Mouse (Mus musculus) kidney, adult 2 months (tissue): ENCODE data around the gene Arf1. TPM values are rescaled to one million over a fixed set of nuclear protein-coding genes. Genes with fewer than 3 reads are reported as not detected.
A peak's percentile ranks its signal among the peaks of the same experiment; 100 is the strongest.

Experiments used
- DNase-seq: peaks from one replicate; pipeline ENCODE4 v3.0.0; 2021
- H3K27ac ChIP-seq: fragments of 200-500 bp; 2 replicates; pipeline ENCODE4 v1.5.1; 2012; ENCODE audit warnings: low read depth, low read length, control low read depth, inconsistent platforms; ENCODE audit not compliant: insufficient read depth
- H3K27me3 ChIP-seq: fragments of 200-500 bp; replicated peaks from 2 replicates; pipeline ENCODE4 v1.6.1; 2012; ENCODE audit warnings: mild to moderate bottlenecking, moderate library complexity, low read length, inconsistent platforms; ENCODE audit not compliant: control insufficient read depth, insufficient read depth
- H3K36me3 ChIP-seq: fragments of 200-500 bp; 2 replicates; pipeline ENCODE4 v1.6.1; 2012; ENCODE audit warnings: mild to moderate bottlenecking, moderate library complexity, low read length, inconsistent platforms; ENCODE audit not compliant: control insufficient read depth, insufficient read depth
- H3K4me1 ChIP-seq: fragments of 200-500 bp; 2 replicates; pipeline ENCODE4 v1.6.1; 2011; ENCODE audit warnings: low read length; ENCODE audit not compliant: control insufficient read depth, insufficient read depth
- H3K4me3 ChIP-seq: fragments of 200-500 bp; 2 replicates; pipeline ENCODE4 v1.5.1; 2011; ENCODE audit warnings: mild to moderate bottlenecking, low read depth, low read length, control low read depth; ENCODE audit not compliant: insufficient read depth
- CTCF ChIP-seq: fragments of 200-500 bp; conservative IDR thresholded peaks from 2 replicates; pipeline ENCODE4 v1.5.1; 2011; ENCODE audit warnings: low read depth, mild to moderate bottlenecking, control low read depth, low read length, moderate library complexity, mixed read lengths; ENCODE audit not compliant: insufficient read depth, insufficient read length
- POLR2A ChIP-seq: fragments of 200-500 bp; IDR thresholded peaks from one replicate; pipeline ENCODE4 v1.6.1; 2011; ENCODE audit warnings: low read depth, low read length, control low read depth
- WGBS: fragments of 180-500 bp; shearing (Covaris S2); methylation state at CpG from one replicate; pipeline ENCODE4 v1.1.7; 2018; 5-methylcytosine and 5-hydroxymethylcytosine counted together
- polyA plus RNA-seq: library from polyadenylated mRNA; depleted of rRNA; stranded (reverse); fragments of >200 nt; gene quantifications from 2 replicates; pipeline ENCODE4 v1.2.3, GENCODE M21; 2012; rRNA removed

Arf1 gene
- polyA plus RNA-seq, 1 experiment = 490 TPM

- 57% methylated on average over 6 of the region's 6 CpGs for WGBS
- DNase-seq = peak; percentile 33
- no peak overlapping the region for H3K4me3 ChIP-seq
- H3K4me1 ChIP-seq = no peaks in the 10 kb centered on the region
- no peaks in the 10 kb centered on the region for H3K36me3 ChIP-seq
- H3K27me3 ChIP-seq = no peaks in the 10 kb centered on the region; the same call in 1 of the 2 replicates
- no peak for TF ChIP-seq CTCF
- TF ChIP-seq POLR2A = no peak
- no peak overlapping the region for H3K27ac ChIP-seq
Observed at GRCm38 (mm10) chr11:59174189-59174838, 53.8 kb downstream of the Arf1 start.

GRCm38 (mm10) chr11:59170549-59170948 is 57.5 kb downstream of the Arf1 start:
- no peaks in the 10 kb centered on the region for H3K36me3 ChIP-seq
- H3K27ac ChIP-seq = no peak overlapping the region
- no peaks in the 10 kb centered on the region for H3K27me3 ChIP-seq
- H3K4me3 ChIP-seq = no peak overlapping the region
- no peaks in the 10 kb centered on the region for H3K4me1 ChIP-seq
- no peak for DNase-seq
- TF ChIP-seq POLR2A (no peak), CTCF (no peak)
- WGBS = 76% methylated on average over 4 of the region's 4 CpGs

- Histone ChIP-seq H3K4me3 (no peak overlapping the region), H3K27ac (no peak overlapping the region), H3K4me1 (no peaks in the 10 kb centered on the region), H3K36me3 (no peaks in the 10 kb centered on the region), H3K27me3 (no peaks in the 10 kb centered on the region)
- WGBS = 48% methylated on average over 3 of the region's 3 CpGs
- TF ChIP-seq CTCF (no peak), POLR2A (no peak)
- DNase-seq = peak; percentile 10
Observed at GRCm38 (mm10) chr11:59169807-59170206, 58.3 kb downstream of the Arf1 start.

GRCm38 (mm10) chr11:59165616-59166241 is 62.3 kb downstream of the Arf1 start:
- Histone ChIP-seq H3K27me3 (no peaks in the 10 kb centered on the region), H3K4me3 (no peak overlapping the region), H3K27ac (0 out of 2 replicates have a peak overlapping the region, but pooled peaks have one; percentile 54), H3K4me1 (peaks cover 5% of the 10 kb centered on the region; the same call in 1 of the 2 replicates), H3K36me3 (no peaks in the 10 kb centered on the region)
- TF ChIP-seq POLR2A (no peak), CTCF (no peak)
- 52% methylated on average over 2 of the region's 2 CpGs for WGBS
- peak; percentile 35 for DNase-seq

GRCm38 (mm10) chr11:59164384-59164783 is 63.7 kb downstream of the Arf1 start:
- peaks cover 5% of the 10 kb centered on the region; the same call in 1 of the 2 replicates for H3K4me1 ChIP-seq
- peak overlapping the region; percentile 99 for H3K27ac ChIP-seq
- no peak overlapping the region for H3K4me3 ChIP-seq
- no peaks in the 10 kb centered on the region for H3K36me3 ChIP-seq
- 88% methylated on average over 9 of the region's 9 CpGs for WGBS
- H3K27me3 ChIP-seq = no peaks in the 10 kb centered on the region
- no peak for TF ChIP-seq CTCF
- TF ChIP-seq POLR2A = no peak
- DNase-seq = no peak

- TF ChIP-seq CTCF (no peak), POLR2A (no peak)
- Histone ChIP-seq H3K36me3 (no peaks in the 10 kb centered on the region), H3K27ac (peak within 1 kb of the TSS; percentile 99), H3K27me3 (no peaks in the 10 kb centered on the region), H3K4me3 (peak within 1 kb of the TSS; percentile 86), H3K4me1 (peaks cover 5% of the 10 kb centered on the region; the same call in 1 of the 2 replicates)
- peak; percentile 99 for DNase-seq
- 3% methylated on average over 67 of the region's 68 CpGs for WGBS
Observed at GRCm38 (mm10) chr11:59163255-59164236, 64.5 kb downstream of the Arf1 start, which contains the start of gene Iba57. Gene Iba57, minus strand, starts transcription at chr11:59163739.

GRCm38 (mm10) chr11:59162443-59163254 is 65.4 kb downstream of the Arf1 start:
- TF ChIP-seq POLR2A = no peak
- TF ChIP-seq CTCF = no peak
- Histone ChIP-seq H3K36me3 (no peaks in the 10 kb centered on the region), H3K27ac (peak overlapping the region; percentile 72), H3K27me3 (no peaks in the 10 kb centered on the region), H3K4me1 (peaks cover 5% of the 10 kb centered on the region; the same call in 1 of the 2 replicates), H3K4me3 (peak overlapping the region; percentile 44)
- DNase-seq = peak; percentile 23
- WGBS = 47% methylated on average over 9 of the region's 9 CpGs

Other genes with a start within 250 kb of the Arf1 start
- 0.15 and 6.2 TPM in 2 replicates for gene Obscn, start 91.9 kb downstream of the Arf1 start, polyA plus RNA-seq
- gene Iba57, start 64.5 kb downstream of the Arf1 start, polyA plus RNA-seq = 8.3 and 8.8 TPM in 2 replicates
- 1.4 and 1.8 TPM in 2 replicates for gene Gjc2, start 45.1 kb downstream of the Arf1 start, polyA plus RNA-seq
- gene Guk1, start 36.1 kb downstream of the Arf1 start, polyA plus RNA-seq = 137 and 144 TPM in 2 replicates
- 56.3 and 58.2 TPM in 2 replicates for gene Mrpl55, start 25.8 kb downstream of the Arf1 start, polyA plus RNA-seq
- gene 2310033P09Rik, start 19.9 kb downstream of the Arf1 start, polyA plus RNA-seq = 19.8 and 22.1 TPM in 2 replicates
- gene Wnt3a, start 62.5 kb upstream of the Arf1 start, polyA plus RNA-seq = not detected in 2 replicates
- 1.7 and 1.8 TPM in 2 replicates for gene Wnt9a, start 78.7 kb upstream of the Arf1 start, polyA plus RNA-seq
- not detected in 2 replicates for gene Prss38, start 147.4 kb upstream of the Arf1 start, polyA plus RNA-seq
- gene Jmjd4, start 221.8 kb upstream of the Arf1 start, polyA plus RNA-seq = 6.2 and 7.2 TPM in 2 replicates
- gene Snap47, start 222.9 kb upstream of the Arf1 start, polyA plus RNA-seq = 91.7 and 104 TPM in 2 replicates
- gene Zfp867, start 244.2 kb upstream of the Arf1 start, polyA plus RNA-seq = 0.50 and 0.61 TPM in 2 replicates